Mouse (Mus musculus): ENCODE results near the gene Tor1a. TPM values are rescaled to one million over a fixed set of nuclear protein-coding genes. Genes with fewer than 3 reads are reported as not detected.
A peak's percentile ranks its signal among the peaks of the same experiment; 100 is the strongest.

Tor1a gene
- total RNA-seq (2021) = 10 to 100 TPM; 11.2 to 11.7 TPM
- long read RNA-seq, experiment 1, transcript Tor1a-201 (5 exons, 1,401 nt) = major isoform, 12 of 18 reads
- long read RNA-seq, experiment 1, partial matches to known transcripts = 0 of 18 reads
- long read RNA-seq, experiment 1, other reads (novel, unspliced or antisense) = 2 of 18 reads
- long read RNA-seq, experiment 2, transcript Tor1a-201 (5 exons, 1,401 nt) = major isoform, 11 of 14 reads
- long read RNA-seq, experiment 2, partial matches to known transcripts = 0 of 14 reads
- long read RNA-seq, experiment 2, other reads (novel, unspliced or antisense) = 0 of 14 reads

- peak; percentile 89 for DNase-seq
- intact Hi-C loops (cut with DNase I; ENCODE audit: low total_unique reads) = no loop called here
These were observed at the start of gene Tor1a for GRCm38 (mm10) chr2:30967352-30968327. Gene Tor1a (minus strand): TSS chr2:30967933.

GRCm38 (mm10) chr2:31013371-31014120 lies 45.8 kb upstream of the Tor1a start:
- intact Hi-C loops (cut with DNase I; ENCODE audit: low total_unique reads) = no loop called here
- no peak for DNase-seq

- DNase-seq = no peak
- intact Hi-C loops (cut with DNase I; ENCODE audit: low total_unique reads) = no loop called here
These were observed 39.5 kb upstream of the Tor1a start for GRCm38 (mm10) chr2:31007208-31007607.

GRCm38 (mm10) chr2:31006434-31006833 lies 38.7 kb upstream of the Tor1a start:
- no peak for DNase-seq

GRCm38 (mm10) chr2:31005453-31005852 lies 37.7 kb upstream of the Tor1a start:
- intact Hi-C loops (cut with DNase I; ENCODE audit: low total_unique reads) = no loop called here
- DNase-seq = no peak

More at GRCm38 (mm10) chr2:31006434-31006833, 38.7 kb upstream of the Tor1a start:
- intact Hi-C loops (cut with DNase I; ENCODE audit: low total_unique reads) = no loop called here

GRCm38 (mm10) chr2:31002857-31003256 lies 35.1 kb upstream of the Tor1a start:
- intact Hi-C loops (cut with DNase I; ENCODE audit: low total_unique reads) = no loop called here

GRCm38 (mm10) chr2:30998443-30999260 lies 30.9 kb upstream of the Tor1a start:
- intact Hi-C loops (cut with DNase I; ENCODE audit: low total_unique reads) = no loop called here
- no peak for DNase-seq

More at GRCm38 (mm10) chr2:31002857-31003256, 35.1 kb upstream of the Tor1a start:
- DNase-seq = no peak

GRCm38 (mm10) chr2:30995432-30995996 lies 27.8 kb upstream of the Tor1a start:
- peak; percentile 29 for DNase-seq

GRCm38 (mm10) chr2:30994853-30995252 lies 27.1 kb upstream of the Tor1a start:
- DNase-seq = no peak
- intact Hi-C loops (cut with DNase I; ENCODE audit: low total_unique reads) = no loop called here

More at GRCm38 (mm10) chr2:30995432-30995996, 27.8 kb upstream of the Tor1a start:
- intact Hi-C loops (cut with DNase I; ENCODE audit: low total_unique reads) = no loop called here

- intact Hi-C loops (cut with DNase I; ENCODE audit: low total_unique reads) = no loop called here
- DNase-seq = no peak
These were observed 22.5 kb upstream of the Tor1a start for GRCm38 (mm10) chr2:30990221-30990620.

- intact Hi-C loops (cut with DNase I; ENCODE audit: low total_unique reads) = no loop called here
- peak; percentile 61 for DNase-seq
These were observed 17.6 kb upstream of the Tor1a start for GRCm38 (mm10) chr2:30985111-30986020.

GRCm38 (mm10) chr2:30983024-30983423 lies 15.3 kb upstream of the Tor1a start:
- no peak for DNase-seq
- intact Hi-C loops (cut with DNase I; ENCODE audit: low total_unique reads) = no loop called here

GRCm38 (mm10) chr2:30981790-30982513 lies 14.2 kb upstream of the Tor1a start, which contains the start of the genes BC005624 and Usp20:
Gene BC005624 (minus strand): TSS chr2:30982201.
Gene Usp20 (plus strand): TSS chr2:30982279.
- intact Hi-C loops (cut with DNase I; ENCODE audit: low total_unique reads) = no loop called here
- DNase-seq = peak; percentile 99

- intact Hi-C loops (cut with DNase I; ENCODE audit: low total_unique reads) = no loop called here
- DNase-seq = no peak
These were observed 907 bp downstream of the Tor1a start for GRCm38 (mm10) chr2:30966826-30967225.

- intact Hi-C loops (cut with DNase I; ENCODE audit: low total_unique reads) = no loop called here
- DNase-seq = no peak
These were observed 2.1 kb downstream of the Tor1a start for GRCm38 (mm10) chr2:30965627-30966026.

GRCm38 (mm10) chr2:30962570-30963254 lies 5.0 kb downstream of the Tor1a start:
- DNase-seq = no peak
- intact Hi-C loops (cut with DNase I; ENCODE audit: low total_unique reads) = no loop called here
